Mouse (Mus musculus) lung, postnatal 0 days (tissue): ENCODE measurements around the gene Rheb. TPM values are rescaled to one million over a fixed set of nuclear protein-coding genes. Genes with fewer than 3 reads are reported as not detected.

Experiments used
- ATAC-seq: fragments of 200-750 bp; cut with Nextera tagmentation; 2 replicates; pipeline ENCODE4 v1.8.0; 2017; ENCODE audit warnings: moderate library complexity
- DNase-seq: peaks from one replicate; pipeline ENCODE4 v3.0.0-alpha.2; 2016; ENCODE audit warnings: low spot score
- H3K27ac ChIP-seq: fragments of 300-500 bp; sonication (generic); 2 replicates; pipeline ENCODE4 v1.5.1; 2014; ENCODE audit warnings: antibody characterized with exemption, mild to moderate bottlenecking, low read length, mixed read lengths
- H3K27me3 ChIP-seq: fragments of 300-500 bp; sonication (generic); replicated peaks from 2 replicates; pipeline ENCODE4 v1.6.1; 2014; ENCODE audit warnings: low read length, mixed read lengths; ENCODE audit not compliant: insufficient read depth
- H3K36me3 ChIP-seq: fragments of 300-500 bp; sonication (generic); 2 replicates; pipeline ENCODE4 v1.6.1; 2014; ENCODE audit warnings: low read length, mixed read lengths; ENCODE audit not compliant: insufficient read depth
- H3K4me1 ChIP-seq: fragments of 300-500 bp; sonication (generic); 2 replicates; pipeline ENCODE4 v1.6.1; 2014; ENCODE audit warnings: antibody characterized with exemption, low read depth, low read length, mixed read lengths; ENCODE audit not compliant: insufficient read depth
- H3K4me2 ChIP-seq: fragments of 300-500 bp; sonication (generic); replicated peaks from 2 replicates; pipeline ENCODE4 v1.6.1; 2014; ENCODE audit warnings: low read depth, mild to moderate bottlenecking, low read length, moderate library complexity, mixed read lengths
- H3K4me3 ChIP-seq: fragments of 300-500 bp; sonication (generic); 2 replicates; pipeline ENCODE4 v1.5.1; 2014; ENCODE audit warnings: low read depth, low read length
- H3K9ac ChIP-seq: fragments of 300-500 bp; sonication (generic); replicated peaks from 2 replicates; pipeline ENCODE4 v1.6.1; 2014; ENCODE audit warnings: low read depth, mild to moderate bottlenecking
- H3K9me3 ChIP-seq: fragments of 300-500 bp; sonication (generic); 2 replicates; pipeline ENCODE4 v1.6.1; 2016; ENCODE audit warnings: low read length, mixed read lengths
- CTCF ChIP-seq: IDR thresholded peaks from 2 replicates; pipeline ENCODE4 v1.5.1; 2016; ENCODE audit warnings: antibody characterized with exemption, mild to moderate bottlenecking
- EP300 ChIP-seq: IDR thresholded peaks from 2 replicates; pipeline ENCODE4 v1.6.1; 2016; ENCODE audit warnings: antibody characterized with exemption, mild to moderate bottlenecking, control low read depth
- WGBS: fragments of 180-500 bp; shearing (Covaris S2); extraction: QIAGEN DNeasy Blood & Tissue Kit; methylation state at CpG from one replicate; pipeline ENCODE4 v1.1.7; 2014; 5-methylcytosine and 5-hydroxymethylcytosine counted together
- polyA plus RNA-seq: library from polyadenylated mRNA; unstranded; fragments of >200 nt; fragmentation: Nextera tagmentation; extraction: Ambion mirVana; gene quantifications from 2 replicates; pipeline ENCODE4 v1.2.1, GENCODE M21; 2015

Gene Rheb
- polyA plus RNA-seq, 1 experiment from 2014 or later, result 180 TPM

DNA sequence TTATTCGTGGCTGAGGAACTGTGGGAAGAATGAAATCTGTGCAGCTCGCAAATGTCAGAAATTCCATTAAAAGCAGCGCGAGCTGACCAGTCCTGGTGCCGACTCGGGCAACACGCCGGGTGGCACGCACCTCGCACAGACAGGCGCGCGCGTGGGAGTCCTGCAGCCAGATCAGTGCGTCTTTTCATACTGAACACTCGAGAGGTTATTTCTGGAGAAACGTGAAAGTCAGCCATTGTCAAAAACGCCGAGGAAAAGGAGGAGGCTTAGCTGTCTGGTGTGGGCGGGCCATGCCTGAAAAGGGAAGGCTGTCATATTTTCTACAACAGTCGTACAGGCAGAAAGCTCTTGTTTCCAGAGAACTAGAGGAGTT lies 665 bp upstream of the Rheb start:
- Histone ChIP-seq H3K4me1 (peaks cover 22% of the 10 kb centered on the region), H3K36me3 (no peaks in the 10 kb centered on the region), H3K9ac (peak overlapping the region; percentile 5; the same call in 1 of the 2 replicates), H3K27me3 (no peaks in the 10 kb centered on the region), H3K4me2 (peak overlapping the region; percentile 59), H3K9me3 (no peaks in the 10 kb centered on the region), H3K4me3 (peak overlapping the region; percentile 32), H3K27ac (peak overlapping the region; percentile 100)
- no peak; the same call in 1 of the 2 replicates for TF ChIP-seq CTCF
- no peak for TF ChIP-seq EP300
- peak; percentile 7 for ATAC-seq
- peak; percentile 70 for DNase-seq
- WGBS, result under 1% methylated on average over 21 of the region's 21 CpGs

DNA sequence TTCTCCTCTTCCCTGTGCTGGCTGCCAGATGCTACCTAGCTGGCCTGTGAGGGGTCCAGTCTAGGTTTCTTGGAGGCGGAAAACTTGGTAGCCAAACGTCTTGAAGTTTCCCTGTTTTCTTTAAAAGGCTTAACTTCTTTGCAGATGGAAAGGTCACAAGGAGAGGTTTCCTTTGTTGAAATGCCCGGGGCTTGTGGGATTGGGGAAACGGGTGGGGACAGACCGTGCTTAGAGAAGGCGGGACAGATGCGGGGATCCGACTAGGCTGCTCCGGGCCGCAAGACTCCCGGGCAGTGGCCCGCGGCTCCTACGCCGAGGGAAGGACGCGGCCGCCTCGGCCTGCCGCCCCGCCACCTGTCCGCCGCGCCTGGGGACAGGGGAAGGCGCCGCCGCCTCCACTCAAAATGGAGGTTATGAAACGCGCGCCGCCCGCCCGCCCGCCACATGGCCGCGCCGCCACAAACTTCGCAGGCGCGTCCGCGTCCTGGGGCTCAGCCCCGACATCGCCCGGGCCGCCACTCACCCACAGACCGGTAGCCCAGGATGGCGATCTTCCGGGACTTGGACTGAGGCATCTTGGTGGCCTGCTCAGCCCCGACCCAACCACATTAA lies 656 bp downstream of the Rheb start:
- DNase-seq (peak; percentile 64), ATAC-seq (peak; percentile 3)
- peak overlapping the region; percentile 100 for H3K27ac ChIP-seq
- H3K36me3 ChIP-seq, result no peaks in the 10 kb centered on the region
- H3K4me1 ChIP-seq, result peaks cover 22% of the 10 kb centered on the region
- no peaks in the 10 kb centered on the region for H3K27me3 ChIP-seq
- under 1% methylated on average over 48 of the region's 50 CpGs for WGBS
- H3K9ac ChIP-seq, result peak overlapping the region; percentile 93
- no peak for TF ChIP-seq EP300
- no peak for TF ChIP-seq CTCF
- H3K9me3 ChIP-seq, result no peaks in the 10 kb centered on the region
- peak overlapping the region; percentile 59 for H3K4me2 ChIP-seq
- peak overlapping the region; percentile 88 for H3K4me3 ChIP-seq

DNA sequence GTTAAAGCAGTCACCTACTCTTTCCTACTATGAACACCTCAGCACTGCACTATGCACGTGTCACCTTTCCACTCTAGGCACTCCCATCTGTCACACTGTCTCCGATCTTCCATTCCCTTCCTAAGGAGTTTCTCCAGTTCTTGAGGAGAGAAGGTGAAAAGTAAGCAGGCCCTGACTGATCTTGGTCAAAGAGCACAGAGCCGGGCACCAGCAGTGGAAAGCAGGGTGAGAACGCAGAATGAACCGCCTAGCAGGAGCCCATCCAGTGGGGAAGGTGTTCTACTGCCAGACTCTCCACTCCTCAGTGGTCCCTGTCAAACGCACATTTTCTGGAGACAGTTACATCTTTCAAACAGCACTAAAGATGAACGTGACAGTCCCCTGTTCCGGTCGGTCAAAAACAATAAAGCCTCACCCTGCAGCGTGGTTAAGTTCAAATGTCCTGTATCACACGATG lies 1.4 kb downstream of the Rheb start:
- no peak for ATAC-seq

DNA sequence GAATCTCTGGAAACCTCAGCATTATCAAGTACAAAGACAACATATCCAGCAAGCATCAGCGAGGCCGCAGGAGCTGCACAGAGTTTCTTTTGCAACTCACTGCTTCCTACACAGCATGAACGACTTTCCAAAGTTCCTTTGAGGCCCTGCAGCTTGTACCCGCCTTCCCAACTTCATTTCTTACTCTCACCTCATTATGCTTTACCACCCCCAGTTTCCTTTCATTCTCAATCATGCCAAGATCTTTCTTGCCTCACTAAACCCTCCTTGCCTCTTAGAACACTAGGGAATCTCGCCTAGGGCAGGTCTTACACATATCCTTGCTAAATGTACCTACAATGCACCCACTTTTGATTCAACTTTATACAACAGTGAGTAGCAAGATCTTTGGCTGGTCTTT lies 7.9 kb downstream of the Rheb start:
- no peak for TF ChIP-seq CTCF
- no peak for TF ChIP-seq EP300
- 51% methylated on average over 5 of the region's 5 CpGs for WGBS
- Histone ChIP-seq H3K9ac (no peak overlapping the region), H3K4me1 (0 out of 2 replicates have a peak, but pooled peaks cover 2% of the 10 kb centered on the region), H3K27me3 (no peaks in the 10 kb centered on the region), H3K27ac (no peak overlapping the region), H3K4me2 (no peak overlapping the region), H3K36me3 (no peaks in the 10 kb centered on the region), H3K9me3 (no peaks in the 10 kb centered on the region), H3K4me3 (no peak overlapping the region)
- no peak for ATAC-seq
- DNase-seq, result peak; percentile 45

More for the DNA sequence above, 1.4 kb downstream of the Rheb start:
- Histone ChIP-seq H3K4me2 (peak overlapping the region; percentile 59), H3K9me3 (no peaks in the 10 kb centered on the region), H3K27ac (peak overlapping the region; percentile 100), H3K36me3 (no peaks in the 10 kb centered on the region), H3K27me3 (no peaks in the 10 kb centered on the region), H3K4me1 (peaks cover 22% of the 10 kb centered on the region), H3K4me3 (peak overlapping the region; percentile 88), H3K9ac (peak overlapping the region; percentile 93)
- DNase-seq, result peak; percentile 30
- 4% methylated on average over 11 of the region's 11 CpGs for WGBS
- TF ChIP-seq EP300, result no peak
- no peak for TF ChIP-seq CTCF

DNA sequence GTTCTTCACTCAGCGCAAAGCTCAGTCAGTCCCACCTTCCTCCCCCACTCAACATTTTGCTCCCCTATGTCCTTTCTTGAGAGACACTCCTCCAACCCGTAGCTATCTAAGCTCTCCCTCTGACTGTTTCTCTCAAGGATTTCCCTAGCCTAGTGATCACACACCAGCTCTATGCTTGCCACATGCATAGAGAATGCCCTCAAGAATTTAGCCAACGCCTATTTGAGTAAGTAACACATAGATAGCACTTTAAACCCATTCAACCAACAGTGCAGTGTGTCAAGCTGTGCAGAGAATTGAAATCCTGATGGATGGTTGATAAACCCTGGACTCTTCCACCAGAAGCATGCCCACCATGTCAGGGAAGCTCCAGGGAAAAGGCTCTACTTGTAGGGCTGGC lies 10.5 kb downstream of the Rheb start:
- Histone ChIP-seq H3K27ac (no peak overlapping the region), H3K27me3 (no peaks in the 10 kb centered on the region), H3K9ac (no peak overlapping the region), H3K4me1 (peaks cover 11% of the 10 kb centered on the region; the same call in 1 of the 2 replicates), H3K4me3 (no peak overlapping the region), H3K4me2 (no peak overlapping the region), H3K9me3 (no peaks in the 10 kb centered on the region), H3K36me3 (no peaks in the 10 kb centered on the region)
- ATAC-seq (peak; percentile 17; the same call in 1 of the 2 replicates), DNase-seq (no peak)
- 74% methylated on average over 3 of the region's 3 CpGs for WGBS
- TF ChIP-seq CTCF (no peak), EP300 (no peak)

DNA sequence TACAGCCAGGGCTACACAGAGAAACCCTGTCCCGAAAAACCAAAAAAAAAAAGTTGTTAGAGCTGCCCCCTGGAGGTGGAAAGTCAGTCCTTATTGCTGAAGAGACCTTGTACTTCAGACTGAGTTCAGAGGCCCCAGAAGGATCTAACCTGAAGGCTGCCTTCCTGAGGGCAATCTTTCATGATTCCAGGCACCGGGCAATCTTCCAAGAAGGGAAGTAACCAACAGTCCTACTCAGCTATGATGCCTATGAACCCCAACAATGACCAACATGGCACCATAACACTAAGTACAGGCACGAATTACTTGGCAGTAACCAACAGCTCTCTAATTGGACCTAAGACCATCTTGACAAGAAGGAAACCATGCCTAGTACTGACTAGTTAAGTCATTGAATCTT lies 14.0 kb downstream of the Rheb start:
- H3K9me3 ChIP-seq, result no peaks in the 10 kb centered on the region
- TF ChIP-seq CTCF (no peak), EP300 (no peak)
- DNase-seq, result no peak
- H3K4me1 ChIP-seq, result peaks cover 24% of the 10 kb centered on the region; the same call in 1 of the 2 replicates
- no peaks in the 10 kb centered on the region for H3K36me3 ChIP-seq
- H3K27ac ChIP-seq, result no peak overlapping the region
- no peaks in the 10 kb centered on the region for H3K27me3 ChIP-seq
- ATAC-seq, result no peak
- H3K4me2 ChIP-seq, result no peak overlapping the region
- no peak overlapping the region for H3K9ac ChIP-seq
- no peak overlapping the region for H3K4me3 ChIP-seq
- WGBS, result 81% methylated on average over 3 of the region's 3 CpGs
